Mouse (Mus musculus) T-helper 17 cell (primary cell): ENCODE data around the gene Snx14.

Source experiments
- in situ Hi-C, 2 experiments: fragments of 300-600 bp; cut with MboI, MseI; formaldehyde crosslinking; loops; 1 replicate in 1 of 2; 2 replicates in 1 of 2; pipeline ENCODE4 v1.15.1; 2025; ENCODE audit warnings: high pct_unique_total_duplicates in 2 of 2

The Snx14 gene

DNA sequence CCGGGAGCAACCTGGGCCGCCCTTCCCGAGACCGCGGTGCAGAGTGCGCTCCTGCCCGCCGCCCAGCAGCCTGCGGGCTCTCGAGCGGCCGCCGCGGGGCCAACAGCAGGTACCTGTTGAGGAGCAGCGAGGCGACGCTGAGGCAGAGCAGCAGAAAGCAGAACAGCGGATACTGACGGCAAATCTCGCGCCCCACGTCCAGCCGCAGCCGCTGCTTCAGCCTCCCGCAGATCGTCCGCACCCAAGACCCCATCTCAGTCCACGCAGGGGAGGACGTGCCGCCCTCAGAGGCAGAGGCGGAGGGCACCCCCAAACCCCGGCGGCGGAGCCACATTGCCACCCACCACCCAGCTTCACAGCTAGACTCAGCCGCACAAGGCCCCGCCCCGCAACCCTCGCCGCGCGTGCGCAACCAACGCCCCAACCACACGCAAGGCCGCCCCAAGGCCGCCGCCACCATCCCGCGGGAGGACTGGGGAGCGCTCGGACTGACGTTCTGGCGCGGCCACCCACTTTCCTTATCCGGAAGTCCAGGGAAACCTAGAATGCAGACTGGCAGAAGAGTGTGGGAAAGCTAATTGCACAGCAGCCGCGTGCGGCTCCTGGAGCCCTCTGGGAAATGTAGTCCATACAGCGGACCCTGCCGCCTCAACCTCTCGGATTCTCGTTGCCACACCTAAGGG lies at the start of gene Snx14:
Gene Snx14, minus strand, starts transcription at position 404 of the 683 bp plus-strand sequence.
- in situ Hi-C loops, result no loop called here

DNA sequence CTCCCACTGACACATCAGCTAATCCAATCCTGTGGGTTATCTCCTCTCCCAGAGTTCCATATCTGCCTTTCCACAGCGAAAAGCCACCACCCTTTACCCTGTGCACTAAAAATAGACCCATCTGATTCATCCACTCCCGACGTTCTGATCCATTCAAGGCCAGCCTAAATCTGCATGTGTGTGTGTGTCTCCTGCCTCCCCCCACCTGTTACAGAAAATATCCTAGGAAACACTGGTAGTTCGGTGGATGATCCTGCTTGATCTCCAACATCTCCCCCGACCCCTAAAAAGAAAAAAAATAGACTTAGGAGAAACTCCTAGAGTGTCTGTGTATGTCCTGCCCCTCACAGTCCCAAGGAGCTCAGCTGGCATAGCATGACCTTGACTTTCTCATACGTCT lies 45.8 kb upstream of the Snx14 start:
- in situ Hi-C loops, result loop anchor here (5.0 to 25.0 kb wide), 3 partner anchors 38 to 1628 kb away; partner anchors contain the start of genes Morf4l1 (in 1 of the 2) and Mthfs (in 1 of the 2)

DNA sequence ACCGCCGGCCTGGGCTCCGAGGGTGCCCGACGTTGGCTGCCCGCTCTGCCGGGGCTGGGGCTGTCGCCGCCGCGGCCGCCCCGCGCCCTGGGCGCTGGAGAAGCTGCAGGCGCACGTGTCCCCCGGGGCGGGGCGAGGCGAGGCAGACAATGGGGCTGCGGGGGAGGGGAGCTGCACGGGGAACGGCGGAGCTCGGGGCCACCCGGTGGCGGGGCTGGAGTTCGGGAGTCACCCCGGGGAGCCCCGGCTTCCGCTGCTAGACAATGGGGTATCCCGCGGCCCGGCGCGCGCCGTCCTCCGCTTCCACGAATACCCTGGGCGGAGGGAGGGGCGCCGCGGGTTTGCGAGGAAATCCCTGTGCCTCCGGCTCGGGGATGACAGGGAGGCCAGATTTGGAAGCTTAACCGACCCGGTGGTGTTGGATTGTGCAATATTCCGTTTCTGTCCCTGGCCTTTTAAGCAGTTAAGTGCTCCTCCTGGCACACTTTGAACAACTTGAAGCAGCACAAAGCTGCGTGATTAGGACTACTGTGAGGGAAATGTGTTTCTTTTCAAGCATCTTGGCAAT lies 44.2 kb upstream of the Snx14 start:
- in situ Hi-C loops, result loop anchor here (5.0 to 25.0 kb wide), 3 partner anchors 39 to 1629 kb away; partner anchors contain the start of genes Morf4l1 (in 1 of the 2) and Mthfs (in 1 of the 2)

DNA sequence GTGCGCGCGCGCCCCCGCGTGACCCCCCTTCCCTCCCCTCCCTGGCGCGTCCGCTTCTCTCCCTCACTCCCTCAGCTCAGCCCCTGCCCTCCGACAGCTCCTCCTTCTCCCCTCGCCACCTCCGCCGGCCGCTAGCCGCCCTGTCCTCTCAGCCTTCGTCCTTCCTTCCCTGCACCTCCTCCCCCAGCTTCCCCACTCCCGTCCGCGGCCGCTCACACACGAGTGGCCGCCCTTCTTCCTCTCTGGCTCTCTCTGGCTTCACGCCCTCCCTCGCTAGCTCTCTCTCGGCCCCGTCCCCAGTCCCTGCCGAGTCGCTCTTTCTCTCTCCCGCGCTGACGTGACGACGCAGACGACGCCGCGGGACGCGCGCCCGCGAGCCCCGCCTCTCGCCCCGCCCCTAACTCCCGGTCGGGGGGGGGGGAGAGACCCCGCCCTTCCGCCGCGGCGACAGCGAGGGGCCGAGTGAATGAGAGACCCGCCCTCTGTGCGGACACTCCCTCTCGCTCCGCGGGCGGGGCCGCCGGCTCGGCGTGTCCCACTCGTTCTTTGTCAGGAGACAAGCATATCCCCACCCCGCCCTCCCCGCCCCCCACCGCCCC lies 43.6 kb upstream of the Snx14 start, which contains the start of gene Syncrip:
Gene Syncrip, minus strand, starts transcription at position 345 of the 599 bp plus-strand sequence.
- in situ Hi-C loops, result loop anchor here (5.0 to 25.0 kb wide), 3 partner anchors 40 to 1630 kb away; partner anchors contain the start of genes Morf4l1 (in 1 of the 2) and Mthfs (in 1 of the 2)

DNA sequence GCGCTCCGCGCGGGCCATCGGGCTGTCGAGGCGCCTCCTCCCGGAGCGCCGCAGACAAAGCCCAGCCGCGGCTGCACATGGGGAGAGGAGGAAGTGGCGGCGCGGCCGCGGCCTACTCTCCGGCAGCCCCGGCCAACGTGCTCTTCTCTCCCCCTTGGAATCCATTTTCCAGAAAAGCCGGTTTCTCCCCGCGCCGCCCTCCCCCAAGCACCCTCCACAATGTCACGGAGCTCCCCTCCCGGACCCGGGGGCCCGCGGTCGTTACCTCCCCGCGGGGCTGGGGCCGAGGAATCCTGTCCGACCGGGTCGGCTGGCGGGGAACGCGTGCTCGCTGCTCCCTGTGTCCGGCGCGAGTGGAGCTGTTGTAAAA lies 43.0 kb upstream of the Snx14 start:
- in situ Hi-C loops, result loop anchor here (5.0 to 25.0 kb wide), 3 partner anchors 41 to 1631 kb away; partner anchors contain the start of genes Morf4l1 (in 1 of the 2) and Mthfs (in 1 of the 2)

DNA sequence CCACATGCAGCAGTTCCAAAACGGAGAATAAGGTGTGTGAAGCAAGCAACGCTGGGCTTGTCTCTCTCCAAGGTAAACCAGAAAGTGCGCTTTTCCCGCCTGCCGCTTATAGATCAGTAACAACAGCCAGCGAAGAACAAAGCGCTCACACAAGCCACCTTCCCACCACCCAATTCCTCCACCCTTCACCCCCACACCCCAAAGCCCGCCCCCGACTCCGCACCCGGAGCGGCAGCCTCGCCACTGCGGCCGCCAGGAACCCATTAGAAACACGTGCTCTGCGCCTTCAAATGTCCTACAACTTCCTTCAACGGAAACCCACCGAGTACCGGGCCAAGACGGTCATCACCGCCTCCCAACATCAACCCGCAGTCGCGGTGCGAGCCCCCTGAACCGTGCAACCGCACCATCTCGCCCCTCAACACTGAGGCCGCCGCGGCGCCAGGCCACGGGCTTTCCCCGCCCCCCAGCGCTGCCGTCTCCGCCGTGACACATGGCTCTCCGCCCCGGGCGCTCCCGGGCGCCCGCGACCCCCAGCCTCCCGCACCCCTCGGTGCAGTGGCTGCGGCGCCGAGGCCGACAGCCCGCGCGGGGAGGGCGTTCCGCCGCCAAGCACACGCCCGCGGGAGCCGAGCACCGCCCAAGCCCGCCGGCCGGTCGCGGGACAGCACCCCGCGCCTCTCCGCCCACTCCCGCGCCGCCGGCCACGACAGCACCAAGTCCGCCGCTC lies 42.5 kb upstream of the Snx14 start:
- in situ Hi-C loops, result loop anchor here (5.0 to 25.0 kb wide), 3 partner anchors 41 to 1631 kb away; partner anchors contain the start of genes Morf4l1 (in 1 of the 2) and Mthfs (in 1 of the 2)

DNA sequence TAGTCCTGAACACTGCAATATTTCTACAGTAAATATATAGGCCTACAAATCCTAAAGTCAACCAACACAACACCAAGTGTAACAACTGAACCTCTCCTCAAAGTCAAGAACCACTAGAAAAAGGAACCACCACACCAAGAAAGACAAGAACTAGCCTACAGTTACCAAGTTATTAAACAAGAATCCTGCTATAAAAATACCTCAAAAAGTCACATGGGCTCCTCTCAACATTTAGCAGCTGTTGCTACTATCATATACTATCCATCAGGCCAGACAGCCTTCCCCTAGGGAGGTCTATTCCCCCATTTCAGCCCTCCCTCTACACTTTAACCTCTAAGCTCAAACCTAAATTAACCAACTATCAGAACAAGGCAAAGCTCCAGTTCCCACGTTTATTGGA lies 41.4 kb upstream of the Snx14 start:
- in situ Hi-C loops, result loop anchor here (5.0 to 25.0 kb wide), 3 partner anchors 42 to 1632 kb away; partner anchors contain the start of genes Morf4l1 (in 1 of the 2) and Mthfs (in 1 of the 2)

DNA sequence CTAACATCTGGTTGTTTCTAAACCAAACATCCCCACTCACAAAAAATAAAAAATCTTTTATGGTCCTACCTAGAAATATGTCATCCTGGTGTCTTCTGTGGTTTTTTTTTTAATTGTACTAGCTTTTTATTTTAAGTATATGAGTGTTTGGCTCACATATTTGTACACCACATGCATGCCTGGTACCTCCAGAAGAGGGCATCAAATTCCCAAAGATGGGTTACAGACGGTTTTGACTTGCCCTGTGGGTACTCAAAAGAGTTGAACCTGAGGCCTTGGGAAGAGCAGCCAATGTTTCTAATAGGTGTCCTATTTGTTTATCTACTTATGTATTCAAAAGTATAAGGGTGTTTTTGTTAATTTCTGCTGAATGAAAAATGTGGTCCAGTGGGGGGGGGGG lies 37.4 kb upstream of the Snx14 start:
- in situ Hi-C loops, result loop anchor here in 1 of 2 experiments (25.0 kb wide), 2 partner anchors 736 to 1636 kb away; partner anchors contain the start of genes Morf4l1 and Mthfs

DNA sequence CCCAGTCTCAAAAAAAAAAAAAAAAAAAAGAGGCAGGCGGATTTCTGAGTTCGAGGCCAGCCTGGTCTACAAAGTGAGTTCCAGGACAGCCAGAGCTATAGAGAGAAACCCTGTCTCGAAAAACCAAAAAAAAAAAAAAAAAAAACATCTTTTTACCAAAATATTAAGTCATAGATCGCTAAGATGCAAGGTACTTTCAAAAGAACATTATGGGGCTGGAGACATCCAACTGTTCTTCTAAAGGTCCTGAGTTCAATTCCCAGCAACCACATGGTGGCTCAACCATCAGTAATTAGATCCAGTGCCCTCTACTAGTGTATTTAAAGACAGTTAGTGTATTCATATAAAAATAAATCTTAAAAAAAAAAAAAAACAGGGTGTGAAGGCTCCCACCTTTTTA lies 22.3 kb upstream of the Snx14 start:
- in situ Hi-C loops, result loop anchor here in 1 of 2 experiments (25.0 kb wide), 1 partner anchor 1651 kb away; the partner anchor contains the start of gene Morf4l1

DNA sequence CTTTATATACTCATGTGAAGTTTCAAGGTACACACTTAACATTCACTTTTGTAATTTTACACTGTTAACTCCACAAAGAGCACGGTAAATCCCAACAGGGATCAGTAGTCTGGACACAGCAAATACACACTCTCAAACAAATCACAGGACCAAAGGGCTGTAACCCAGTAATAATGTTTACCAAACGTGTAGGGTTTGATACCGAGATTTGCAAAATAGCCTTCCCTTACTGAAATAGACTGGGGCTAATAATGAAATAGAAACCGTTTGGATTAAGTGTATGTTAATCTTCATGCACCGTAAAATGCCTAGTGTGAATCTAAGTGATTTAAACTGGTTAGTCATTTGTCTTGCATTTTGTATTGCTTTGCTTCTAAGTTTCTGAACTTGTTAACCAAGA lies 1.2 kb upstream of the Snx14 start:
- in situ Hi-C loops, result no loop called here

DNA sequence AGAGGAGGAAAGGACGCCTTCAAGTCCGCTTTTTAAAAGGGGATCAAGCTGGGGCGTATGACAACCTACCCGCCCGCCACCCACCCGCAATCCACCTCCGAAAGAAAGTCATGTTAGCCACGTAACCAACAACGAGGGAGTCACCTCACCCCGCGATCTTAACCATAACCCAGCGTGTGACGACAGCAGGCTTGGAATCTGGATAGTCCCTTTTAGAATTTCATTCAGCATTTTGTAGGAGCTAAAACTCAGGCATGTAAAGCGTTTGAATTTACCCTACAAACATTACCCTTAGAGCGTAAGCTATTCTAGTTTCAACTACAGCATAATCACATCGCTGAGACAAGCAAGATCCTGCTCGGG lies 461 bp upstream of the Snx14 start:
- in situ Hi-C loops, result no loop called here

DNA sequence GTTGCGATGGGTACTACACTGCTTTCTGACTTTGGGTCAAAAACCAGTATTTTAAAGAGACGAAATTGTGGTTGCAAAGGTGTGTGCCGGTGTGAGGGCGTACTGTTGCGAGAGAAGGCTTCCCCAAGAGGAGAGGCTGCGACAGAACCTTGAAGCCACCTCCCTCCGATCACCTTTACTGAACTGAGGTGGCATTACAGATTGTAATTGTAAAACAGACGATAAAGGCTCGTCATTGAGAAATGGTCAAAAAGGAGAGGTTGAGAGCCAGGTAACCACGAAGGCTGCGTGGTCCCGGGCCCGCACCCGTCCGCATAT lies 562 bp downstream of the Snx14 start:
- in situ Hi-C loops, result no loop called here

DNA sequence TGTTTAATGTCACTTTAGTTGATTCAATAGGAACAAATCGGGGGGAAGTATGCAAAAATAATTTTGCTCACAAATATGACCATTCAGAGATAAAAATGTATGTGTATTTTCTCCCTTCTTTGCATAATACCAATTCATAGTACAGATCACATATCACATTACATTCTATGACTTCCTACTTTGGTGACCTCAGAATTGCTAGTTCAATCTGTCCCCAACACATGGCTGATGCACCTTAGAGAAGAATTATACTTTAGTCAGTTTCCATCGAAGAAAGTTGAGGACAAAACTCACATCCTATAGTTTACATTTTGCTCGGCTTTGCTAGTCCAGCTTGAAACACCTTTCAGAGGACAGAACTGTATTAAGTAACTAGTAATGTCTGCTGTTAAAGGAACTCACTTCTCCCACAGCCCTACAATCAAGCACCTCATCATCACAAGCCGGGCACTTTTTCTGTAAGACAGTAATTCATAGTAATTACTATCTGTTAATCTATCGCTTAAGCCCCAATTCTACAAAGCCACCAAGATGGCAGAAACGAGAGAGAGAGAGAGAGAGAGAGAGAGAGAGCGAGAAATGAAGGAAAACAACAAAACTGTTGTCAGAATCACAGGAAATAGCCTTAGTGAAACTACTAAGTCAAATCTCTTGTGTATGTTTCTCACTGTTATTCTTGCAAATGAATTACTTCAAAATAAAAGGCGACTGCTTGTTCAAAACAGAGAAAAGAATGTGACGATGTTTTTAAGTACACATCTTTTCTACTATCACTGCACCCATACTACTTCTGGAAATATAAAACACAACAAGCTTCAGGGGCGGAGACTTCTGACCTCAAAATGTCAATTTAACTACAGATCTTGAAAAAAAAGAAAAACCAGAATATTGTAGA lies 1.2 kb downstream of the Snx14 start:
- in situ Hi-C loops, result no loop called here

DNA sequence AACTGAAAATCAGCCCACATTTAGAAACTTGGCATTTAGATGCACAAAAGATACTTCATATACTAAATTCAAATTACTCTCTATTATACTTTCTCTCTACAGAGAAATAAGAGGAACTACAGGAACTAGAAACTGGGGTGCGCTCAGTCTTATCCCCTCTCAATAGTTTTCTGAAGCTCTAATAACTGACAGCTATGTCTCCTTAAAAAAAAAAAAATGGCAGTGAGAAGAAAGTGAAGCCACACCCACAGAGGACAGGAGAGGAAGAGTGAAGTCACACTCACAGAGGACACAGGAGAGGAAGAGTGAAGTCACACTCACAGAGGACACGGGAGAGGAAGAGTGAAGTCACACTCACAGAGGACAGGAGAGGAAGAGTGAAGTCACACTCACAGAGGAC lies 14.4 kb downstream of the Snx14 start:
- in situ Hi-C loops, result no loop called here

DNA sequence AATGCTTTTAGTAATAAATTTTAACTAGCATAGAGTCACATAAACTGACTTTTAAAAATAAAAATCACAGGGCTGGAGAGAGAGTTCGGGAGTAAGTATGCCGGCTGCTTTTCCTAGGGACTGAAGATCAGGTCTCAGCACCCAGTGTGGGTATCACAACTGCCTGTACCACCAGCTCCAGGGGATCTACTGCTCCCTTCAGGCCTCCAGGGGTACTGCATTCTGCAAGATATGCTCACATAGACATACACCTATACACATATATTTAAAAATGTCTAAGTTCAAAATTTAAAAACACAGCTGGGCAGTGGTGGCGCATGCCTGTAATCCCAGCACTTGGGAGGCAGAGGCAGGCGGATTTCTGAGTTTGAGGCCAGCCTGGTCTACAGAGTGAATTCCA lies 16.3 kb downstream of the Snx14 start:
- in situ Hi-C loops, result no loop called here

DNA sequence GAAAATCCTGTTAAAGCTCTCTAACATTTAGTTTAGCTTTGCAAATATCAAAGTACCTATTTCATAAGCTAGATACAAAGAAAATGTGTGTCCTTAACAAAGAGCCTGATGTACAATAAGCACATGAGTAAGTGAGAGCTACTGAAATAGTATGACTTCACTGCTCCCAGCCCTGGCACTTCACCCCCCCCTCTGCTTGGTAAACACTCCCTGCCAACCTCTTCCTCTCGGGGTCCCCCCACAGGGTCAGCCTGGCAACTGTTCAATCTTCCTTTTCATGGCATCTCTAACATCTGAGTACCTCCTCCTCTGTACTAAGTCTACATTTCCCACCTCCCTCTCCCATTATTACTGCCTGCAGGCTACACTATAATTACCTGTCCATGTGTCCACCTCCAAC lies 22.0 kb downstream of the Snx14 start:
- in situ Hi-C loops, result no loop called here

DNA sequence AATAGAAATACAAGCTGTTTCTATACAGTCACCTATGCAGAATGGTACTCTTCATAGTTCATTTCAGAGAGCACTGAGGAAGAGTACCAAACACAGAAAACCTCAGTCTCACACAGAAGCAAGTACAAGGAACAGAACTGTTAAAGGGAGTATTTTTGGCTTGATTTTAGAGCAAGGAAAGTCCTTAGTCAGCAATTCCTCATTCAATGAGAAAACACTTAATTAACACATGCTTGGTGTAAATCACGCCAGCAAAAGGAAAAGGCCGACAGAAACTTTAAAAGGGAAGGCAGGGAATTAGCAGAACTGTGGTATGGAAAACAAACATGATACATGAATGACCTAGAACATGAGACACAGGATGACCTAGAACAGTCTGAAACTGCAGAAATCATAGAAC lies 28.8 kb downstream of the Snx14 start:
- in situ Hi-C loops, result no loop called here

DNA sequence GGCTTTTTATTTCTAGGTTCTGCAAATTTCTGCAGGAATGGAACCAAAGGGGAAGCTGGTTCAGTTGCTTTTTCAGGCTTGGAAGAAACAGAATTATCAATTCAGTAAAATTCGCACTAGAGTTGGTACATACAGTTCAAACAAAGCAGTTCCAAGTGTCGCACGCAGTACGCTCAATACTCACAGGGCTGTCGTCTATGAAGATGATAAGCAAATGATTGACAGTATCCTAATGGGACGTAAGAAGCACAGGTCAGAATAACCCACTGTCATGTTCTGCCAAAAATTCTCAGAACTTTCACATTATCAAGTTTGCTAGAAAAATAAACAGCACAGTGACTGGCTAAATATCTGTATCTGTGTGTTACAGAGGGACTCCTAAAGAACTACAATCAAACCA lies 34.2 kb downstream of the Snx14 start:
- in situ Hi-C loops, result no loop called here

DNA sequence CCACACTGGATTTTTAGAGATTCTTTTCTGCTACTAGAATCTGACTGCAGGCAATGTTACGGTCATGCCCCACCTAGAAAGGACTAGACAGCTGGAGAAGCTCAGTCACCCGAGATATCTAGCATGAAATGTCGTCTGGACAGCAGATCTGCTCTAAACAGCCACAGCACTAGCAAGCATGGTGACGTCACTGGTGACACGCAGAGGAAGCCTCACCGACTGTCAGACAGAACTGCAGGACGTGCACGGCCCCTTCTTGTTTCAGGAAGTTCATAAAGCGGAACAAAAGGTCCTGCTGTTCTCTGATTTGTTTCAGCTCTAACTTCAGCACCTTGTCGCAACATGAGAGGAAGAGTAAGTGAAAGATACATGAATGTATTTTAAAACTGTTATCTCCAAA lies 34.7 kb downstream of the Snx14 start:
- in situ Hi-C loops, result no loop called here

DNA sequence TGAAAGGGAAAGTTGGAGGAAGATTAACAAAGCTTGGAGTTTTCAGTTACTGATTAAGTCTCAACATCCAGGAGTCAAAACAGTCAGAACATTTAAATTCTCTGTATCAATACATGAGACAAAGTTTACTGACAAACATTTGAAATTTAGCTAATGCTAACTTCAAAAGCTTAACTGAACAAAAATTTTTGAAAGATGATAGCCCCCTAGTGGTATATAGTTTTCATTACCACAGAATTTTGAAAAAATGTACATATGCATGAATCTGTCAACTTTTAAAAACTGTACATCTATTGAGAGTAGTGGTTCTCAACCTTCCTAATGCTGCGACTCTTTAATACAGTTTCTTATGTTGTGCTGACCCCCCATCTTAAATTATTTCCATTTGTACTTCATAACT lies 40.3 kb downstream of the Snx14 start:
- in situ Hi-C loops, result loop anchor here in 1 of 2 experiments (5.0 to 10.0 kb wide), 2 partner anchors 156 to 1134 kb away; no protein-coding TSS in a partner anchor
